Mouse (Mus musculus): Measurements from ENCODE around the gene Ywhah.
"Not testable (repeated sequence)": the region's sequence is repeated elsewhere in the genome, so short reads cannot be mapped to it uniquely, and the experiment has no call there.

The Ywhah gene

DNA sequence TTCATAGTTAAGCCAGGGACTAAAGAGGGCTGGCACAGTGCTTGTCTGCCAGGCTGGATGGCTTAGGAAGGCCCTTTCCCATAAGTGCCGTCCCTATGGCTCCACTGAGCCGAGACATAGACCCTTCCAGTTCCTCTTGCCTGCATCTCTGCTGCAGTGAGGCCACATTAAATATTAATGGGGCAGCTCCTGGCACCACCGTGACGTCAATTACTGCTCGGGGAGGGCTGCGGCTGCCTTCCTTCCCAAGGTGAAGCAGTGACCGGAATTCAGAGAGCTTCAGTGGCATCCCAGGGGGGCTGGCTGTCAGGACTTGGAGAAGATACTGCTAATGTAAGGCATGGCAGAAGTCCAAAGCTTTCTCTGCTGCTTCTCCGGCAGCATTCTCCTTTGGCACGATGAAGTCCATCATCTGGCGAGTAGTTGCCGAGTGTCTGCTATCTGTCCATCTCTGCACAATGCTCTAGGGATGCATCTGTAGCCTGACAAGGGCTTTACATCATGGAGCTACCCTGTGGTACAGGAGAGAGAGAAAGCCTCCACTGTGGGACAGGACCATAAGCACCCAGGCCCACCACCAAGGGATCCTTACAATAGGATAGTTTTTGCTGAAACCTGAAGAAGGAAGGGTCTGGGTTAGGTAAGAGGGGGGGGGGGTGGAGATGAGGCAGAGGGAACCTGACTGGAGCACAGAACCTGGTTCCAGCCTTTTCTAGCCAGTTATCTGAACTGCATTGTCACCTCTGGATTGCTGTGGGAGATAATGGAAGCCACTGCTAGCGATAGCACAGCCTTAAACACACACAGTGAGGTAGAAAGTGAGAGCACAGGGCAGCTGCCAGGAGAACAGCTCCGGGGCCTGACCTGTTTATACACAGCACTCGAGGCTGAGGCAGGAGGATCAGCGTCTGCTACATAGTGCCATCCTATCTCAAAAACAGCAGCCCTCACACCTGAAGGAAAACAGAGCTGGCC is 7.2 kb upstream of the Ywhah start:
- no peak for DNase-seq (ENCODE audit: low spot score)

DNA sequence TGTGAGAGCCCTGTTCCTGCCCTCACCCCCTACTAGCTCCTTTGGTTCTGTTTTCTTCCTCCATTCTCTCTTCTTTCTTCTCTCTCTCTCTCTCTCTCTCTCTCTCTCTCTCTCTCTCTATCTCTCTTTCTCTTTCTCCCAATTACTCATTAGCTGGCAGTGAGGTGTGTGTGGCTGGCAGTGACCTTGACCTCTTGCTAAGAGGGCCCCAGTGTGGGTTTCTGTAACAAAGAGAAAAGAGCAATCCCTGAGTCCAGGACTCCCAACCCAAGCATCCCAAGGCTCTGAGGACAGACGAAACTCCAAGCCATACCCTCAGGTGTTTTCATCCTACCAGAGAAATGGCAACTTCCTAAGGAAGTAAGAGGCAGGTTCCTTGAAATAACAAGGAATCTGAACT is 4.5 kb upstream of the Ywhah start:
- DNase-seq (ENCODE audit: low spot score) = no peak

DNA sequence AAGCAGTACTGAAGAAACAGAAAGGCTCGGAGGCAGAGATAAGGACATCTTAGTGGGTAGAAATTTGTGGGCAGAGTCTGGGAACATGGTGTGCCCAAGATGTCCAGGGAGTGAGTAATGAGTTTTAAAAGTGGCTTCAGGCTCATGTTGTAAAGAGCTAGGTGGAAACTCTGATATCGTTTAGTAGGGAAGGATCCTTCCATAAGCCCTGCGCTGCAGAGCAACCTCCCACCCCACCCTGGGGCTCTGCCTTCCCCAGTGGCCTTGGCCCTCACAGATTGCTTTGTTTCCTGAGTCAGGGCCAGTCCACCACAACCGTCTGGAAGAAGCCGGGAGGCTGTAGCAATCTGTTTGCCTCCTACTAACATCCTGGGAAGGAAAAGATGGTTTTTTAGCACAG is 3.0 kb upstream of the Ywhah start:
- no peak for DNase-seq (ENCODE audit: low spot score)

DNA sequence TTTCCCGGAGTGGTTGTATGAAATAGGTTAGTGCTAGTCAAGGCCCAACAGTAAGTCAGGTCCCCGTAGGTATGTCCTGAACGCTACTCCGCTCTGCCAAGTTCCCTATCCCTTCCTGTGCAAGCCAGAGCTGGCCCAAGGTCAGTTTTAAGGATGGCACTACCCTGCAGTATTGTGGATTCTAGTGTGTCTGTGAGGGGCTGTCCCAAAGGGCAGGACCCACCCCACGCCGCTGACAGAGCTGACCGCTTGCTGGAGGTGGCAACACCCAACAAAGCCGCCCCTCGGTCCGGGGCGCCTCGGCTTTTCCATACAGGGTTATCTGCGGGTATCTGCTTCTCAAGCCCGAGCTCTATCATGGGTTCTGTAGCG is 441 bp upstream of the Ywhah start:
- no peak for DNase-seq (ENCODE audit: low spot score)

DNA sequence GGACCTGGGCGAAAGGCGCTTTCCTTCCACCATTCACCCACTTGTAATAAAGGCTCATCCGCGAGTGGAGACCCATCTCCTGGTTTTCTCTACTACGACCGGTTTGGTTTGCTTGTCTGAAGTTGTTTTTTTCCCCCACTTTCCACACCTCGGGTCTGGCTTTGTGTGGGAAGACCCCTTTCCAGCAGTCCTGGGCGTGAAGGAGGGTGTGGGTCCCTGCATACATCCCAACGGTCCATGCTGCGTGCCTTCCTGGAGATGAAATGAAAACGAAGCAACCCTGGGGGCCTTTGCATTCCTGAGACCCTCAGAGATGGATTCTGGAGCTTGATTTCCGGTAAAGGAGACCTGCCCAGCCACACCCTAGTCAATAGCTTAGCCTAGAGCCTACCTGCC is 808 bp downstream of the Ywhah start:
- DNase-seq (ENCODE audit: low spot score) = peak; percentile 41

DNA sequence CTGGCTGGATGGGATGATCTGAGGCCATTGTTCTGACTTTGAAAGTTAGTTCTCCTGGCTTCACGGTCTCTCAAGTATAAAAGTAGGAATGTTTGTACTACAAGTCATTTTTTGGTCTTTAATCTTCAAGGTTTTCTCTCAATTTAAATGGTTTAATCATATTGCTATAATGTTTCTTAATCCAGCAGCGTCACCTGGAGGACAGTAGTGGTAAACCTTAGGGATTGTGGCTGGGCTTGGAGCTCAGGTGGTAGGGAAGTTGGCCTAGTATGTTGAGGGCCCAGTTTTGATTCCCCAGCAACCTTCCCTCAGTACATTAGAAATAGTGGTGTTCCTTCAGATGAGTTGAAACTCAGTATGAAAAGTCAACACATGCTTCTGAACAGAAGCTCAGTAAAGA is 3.0 kb downstream of the Ywhah start:
- DNase-seq (ENCODE audit: low spot score) = peak; percentile 45

DNA sequence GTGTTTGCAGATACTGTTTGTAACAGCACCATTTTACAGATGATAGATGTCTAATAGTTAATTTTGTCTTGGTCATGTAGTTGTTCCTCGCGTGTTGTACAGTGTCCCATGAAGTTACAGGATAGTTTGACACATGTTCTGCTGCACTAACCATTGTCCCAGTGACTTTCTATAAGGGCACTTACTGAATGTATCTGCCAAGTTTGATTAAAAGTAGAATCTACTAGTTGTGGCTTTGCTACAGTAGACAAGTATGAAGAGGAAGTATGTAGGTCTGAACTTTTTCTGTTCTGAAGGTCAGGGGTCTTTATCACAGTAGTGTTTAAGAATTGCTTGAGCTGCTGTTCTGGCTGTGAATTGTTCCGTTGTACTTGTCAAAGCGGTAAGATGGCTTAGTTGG is 4.7 kb downstream of the Ywhah start:
- DNase-seq (ENCODE audit: low spot score) = no peak

DNA sequence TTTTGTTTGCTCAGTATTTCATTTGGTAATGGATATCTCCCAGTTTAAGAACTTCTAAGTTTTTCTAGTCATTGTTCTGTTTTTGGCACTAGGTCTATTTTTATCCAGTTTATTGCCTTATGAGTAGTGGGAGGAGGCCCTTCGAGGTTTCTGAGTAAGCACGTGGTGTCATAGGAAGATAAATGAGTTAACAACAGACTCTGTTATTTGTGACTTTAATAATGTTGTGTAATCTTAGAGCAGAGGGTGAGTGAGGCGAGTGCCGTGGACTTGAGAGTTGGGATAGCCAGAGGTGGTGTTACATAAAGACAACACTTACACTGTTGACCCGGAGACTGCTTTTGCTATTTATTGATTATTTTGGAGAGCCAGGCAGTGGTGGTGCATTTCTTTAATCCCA is 5.9 kb downstream of the Ywhah start:
- DNase-seq (ENCODE audit: low spot score) = peak; percentile 88

DNA sequence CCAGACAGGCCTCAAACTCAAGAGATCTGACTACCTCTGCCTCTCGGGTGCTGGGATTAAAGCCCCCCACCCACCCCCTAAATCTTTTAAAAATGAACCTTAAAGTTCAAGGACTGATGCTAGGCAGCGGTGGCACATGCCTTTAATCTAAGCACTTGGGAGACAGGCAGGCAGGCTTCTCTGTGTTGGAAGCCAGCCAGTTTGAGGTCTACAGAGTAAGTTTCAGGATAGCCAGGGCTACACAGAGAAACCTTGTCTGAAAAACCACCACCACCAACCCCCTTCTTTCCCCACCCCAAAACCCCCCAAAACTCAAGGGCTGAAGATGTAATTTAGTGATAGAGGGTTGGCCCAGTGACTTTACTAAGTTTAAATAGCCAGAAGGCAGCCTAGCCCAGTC is 10.0 kb downstream of the Ywhah start:
- DNase-seq (ENCODE audit: low spot score) = no peak

DNA sequence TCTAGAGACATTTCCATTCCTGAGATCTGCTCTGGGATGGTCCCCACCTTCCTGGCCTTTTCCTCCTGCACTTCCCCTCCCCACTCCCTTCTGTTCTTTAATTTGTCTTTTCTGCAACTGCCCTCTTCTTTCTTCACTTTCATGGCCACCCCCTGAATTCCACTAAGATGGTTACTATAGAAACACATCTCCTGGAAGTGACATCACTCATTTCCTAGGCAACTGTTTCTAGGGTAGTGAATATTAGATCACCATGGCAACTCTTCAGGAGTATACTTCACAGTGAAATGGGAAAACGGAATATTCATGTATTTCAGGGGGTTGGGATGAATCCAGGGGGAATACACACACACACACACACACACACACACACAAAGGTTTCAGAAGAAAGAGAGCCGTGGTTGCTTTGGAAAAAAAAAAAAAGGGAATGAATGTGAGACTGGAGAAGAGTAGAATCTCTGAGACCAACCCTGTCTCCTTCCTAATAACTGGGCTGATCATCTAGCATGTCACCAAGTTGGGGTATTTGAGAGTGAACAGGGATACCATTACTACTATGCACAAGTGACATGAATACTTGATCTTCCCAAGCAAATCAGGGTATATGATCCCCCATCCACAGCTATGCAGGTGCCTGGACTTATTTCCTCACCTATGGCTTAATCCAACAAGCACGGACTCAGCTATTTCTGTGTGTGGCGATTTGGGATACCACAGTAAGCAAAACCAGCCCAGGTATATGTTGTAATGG is 12.0 kb downstream of the Ywhah start:
- no peak for DNase-seq (ENCODE audit: low spot score)

DNA sequence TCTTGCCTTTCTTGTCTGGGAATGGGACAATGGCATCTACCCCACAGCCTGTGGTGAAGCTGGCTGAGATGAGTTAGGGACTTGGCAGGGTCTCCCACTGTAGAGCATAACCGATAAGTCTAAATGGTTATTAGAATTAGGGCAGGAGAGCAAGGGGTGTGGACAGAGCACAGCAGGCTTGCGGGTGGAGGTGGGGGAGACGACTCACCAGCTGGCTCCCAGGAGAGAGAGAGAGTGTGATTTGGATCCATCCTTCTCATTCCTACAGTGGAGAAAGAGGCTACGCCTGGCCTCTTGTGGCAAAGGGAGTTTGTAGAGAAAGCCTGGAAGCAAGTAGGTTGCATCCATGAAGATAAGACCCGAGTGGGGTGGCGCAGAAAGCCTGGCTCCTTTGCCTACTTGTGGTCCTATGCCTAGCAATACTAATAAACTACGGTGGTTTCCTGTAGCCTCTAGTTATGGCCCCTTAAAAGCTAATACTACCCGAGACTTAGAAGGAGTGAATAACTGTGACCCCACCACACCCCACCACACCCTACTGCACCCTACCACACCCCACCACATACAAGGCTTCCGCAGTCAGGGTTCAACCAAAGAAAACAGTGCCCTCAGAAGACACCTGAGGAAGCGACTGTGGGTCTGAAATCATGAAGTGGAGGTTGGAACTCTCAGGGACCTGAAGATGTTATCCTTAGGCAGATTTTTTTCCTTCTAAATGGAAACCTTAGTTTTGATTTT is 13.6 kb downstream of the Ywhah start:
- DNase-seq (ENCODE audit: low spot score) = no peak

DNA sequence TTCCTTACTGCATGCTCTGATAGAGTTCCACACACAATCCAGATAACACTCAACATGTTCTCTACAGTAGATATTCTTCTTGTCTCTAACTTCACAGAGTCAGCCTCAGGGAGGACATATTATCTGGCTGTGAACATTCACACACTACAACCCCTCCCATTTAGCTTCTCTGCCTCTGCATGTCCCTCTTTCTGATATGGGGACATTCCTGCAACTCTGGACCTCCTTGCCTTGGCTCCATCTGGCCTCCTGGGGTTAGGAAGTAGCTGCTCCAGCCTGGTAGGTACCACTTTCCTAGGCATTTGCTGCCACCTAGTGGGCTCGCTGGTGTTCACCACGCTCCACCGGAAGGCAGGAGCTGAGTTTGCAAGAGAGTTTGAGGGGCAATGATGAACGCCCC is 14.5 kb downstream of the Ywhah start:
- DNase-seq (ENCODE audit: low spot score) = peak; percentile 91

DNA sequence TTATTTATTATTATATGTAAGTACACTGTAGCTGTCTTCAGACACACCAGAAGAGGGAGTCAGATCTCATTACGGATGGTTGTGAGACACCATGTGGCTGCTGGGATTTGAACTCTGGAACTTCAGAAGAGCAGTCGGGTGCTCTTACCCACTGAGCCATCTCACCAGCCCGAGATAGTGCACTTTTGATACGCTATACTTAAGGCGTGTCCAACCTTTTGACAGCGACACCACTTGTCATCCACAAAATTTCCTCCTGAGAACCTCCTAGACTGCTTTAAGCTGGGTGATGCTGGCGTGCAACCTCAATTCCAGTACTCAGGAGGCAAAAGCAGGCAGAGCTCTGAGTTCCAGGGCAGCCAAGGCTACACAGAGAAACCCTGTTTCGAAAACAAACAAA is 15.0 kb downstream of the Ywhah start:
- DNase-seq (ENCODE audit: low spot score) = not testable (repeated sequence)

DNA sequence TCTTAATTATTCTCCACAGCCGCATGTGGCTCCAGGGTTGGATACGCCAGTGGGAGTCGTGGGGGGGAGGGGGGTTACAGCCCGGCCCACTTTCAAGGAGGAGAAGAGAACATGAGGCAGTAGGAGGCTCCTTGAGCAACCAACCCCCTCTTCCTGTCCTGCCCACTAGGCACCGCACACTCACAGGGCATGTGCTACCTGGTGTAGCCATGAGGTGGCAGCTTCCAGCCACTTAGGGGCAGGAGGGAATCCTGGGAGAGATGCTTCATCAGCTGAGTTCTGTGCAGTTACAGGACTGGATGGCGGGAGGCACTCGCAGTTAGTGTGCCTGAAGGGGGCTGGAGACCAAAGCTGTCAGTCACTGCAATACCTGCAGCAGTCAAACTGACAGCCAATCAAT is 15.5 kb downstream of the Ywhah start:
- DNase-seq (ENCODE audit: low spot score) = no peak

DNA sequence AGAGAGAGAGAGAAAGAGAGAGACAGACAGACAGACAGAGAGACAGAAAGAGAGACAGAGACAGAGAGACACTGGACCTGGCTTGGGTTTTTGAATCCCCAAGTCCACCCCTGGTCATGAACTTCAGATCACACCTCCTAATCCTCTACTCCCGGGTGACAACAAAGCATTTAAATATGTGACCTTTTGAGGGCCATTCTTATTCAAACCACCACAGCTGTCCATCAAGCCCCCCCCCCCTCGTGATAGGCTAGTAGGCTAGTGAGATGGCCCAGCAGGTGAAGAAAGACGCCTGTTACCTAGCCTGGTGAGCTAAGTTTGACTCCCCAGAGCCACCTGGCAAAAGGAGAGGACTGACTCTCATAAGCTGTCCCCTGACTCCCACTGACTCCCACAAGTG is 16.3 kb downstream of the Ywhah start:
- no peak for DNase-seq (ENCODE audit: low spot score)

DNA sequence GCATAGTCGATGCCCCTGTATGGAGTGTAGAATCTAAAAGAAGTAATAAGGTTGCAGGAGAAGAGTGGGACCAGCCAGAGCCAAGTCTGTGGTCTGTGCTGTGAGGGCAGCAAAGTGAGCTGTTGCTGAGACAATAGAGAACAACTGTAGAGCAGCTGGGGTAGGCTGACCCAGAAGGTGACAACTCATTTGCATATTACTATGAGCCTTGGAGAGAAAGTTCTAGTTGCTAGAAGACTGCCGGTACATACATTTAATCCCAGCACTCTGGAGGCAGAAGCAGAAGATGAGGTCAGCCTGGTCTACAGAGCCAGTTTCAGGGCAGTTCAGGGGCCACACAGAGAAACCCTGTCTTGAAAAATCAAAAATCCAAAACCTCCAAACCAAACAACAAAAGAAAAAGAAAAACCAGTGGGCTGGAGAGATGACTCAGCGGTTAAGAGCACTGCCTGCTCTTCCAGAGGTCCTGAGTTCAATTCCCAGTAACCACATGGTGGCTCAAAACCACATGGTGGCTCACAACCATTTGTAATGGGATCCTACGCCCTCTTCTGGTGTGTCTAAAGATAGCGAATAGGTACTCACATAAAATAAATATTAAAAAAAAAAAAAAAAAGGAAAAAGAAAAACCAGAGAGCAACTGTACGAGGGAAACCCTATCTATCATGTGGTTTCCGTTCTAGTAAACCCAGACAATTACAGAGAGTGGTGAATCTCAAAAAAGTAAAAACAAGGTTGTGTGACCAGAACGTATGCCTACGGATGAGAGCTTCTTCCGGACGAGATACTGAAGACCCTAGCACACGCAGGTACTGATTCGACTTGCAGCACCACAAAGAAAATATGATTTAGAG is 20.3 kb downstream of the Ywhah start:
- DNase-seq (ENCODE audit: low spot score) = no peak

DNA sequence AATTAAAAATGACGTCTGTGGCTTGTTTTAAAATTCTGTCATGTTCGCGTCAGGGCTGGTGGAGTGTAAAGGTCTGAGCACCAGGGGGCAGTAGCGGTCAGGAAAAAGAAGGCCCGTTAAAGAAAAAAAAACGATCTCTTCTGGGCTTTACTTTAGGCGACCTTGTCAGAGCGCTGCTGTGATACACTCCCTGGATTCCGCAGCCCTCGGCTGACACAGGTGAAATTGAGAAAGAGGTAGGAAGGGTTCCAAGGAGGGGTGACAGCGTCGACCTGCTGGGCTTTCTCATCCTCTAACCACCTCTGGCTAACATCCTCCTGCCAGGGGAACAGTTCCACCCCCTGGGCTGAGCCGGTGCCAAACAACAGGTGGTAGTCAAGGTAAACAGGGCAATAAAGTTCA is 20.9 kb downstream of the Ywhah start:
- peak; percentile 87 for DNase-seq (ENCODE audit: low spot score)

DNA sequence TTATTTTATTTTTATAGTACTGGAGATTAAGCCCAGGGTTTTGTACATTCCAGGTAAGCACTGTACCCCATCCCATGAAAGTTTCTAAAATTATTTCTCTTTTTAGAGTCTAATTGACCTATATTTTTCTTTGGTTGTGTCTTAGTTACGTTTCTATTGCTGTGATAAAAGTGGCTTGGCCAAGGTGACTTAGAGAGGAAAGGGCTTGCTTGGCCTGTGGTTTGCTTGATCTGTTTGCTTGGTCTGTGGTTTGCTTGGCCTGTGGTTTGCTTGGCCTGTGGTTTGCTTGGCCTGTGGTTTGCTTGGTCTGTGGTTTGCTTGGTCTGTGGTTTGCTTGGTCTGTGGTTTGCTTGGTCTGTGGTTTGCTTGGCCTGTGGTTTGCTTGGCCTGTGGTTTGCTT is 22.1 kb downstream of the Ywhah start:
- not testable (repeated sequence) for DNase-seq (ENCODE audit: low spot score)

DNA sequence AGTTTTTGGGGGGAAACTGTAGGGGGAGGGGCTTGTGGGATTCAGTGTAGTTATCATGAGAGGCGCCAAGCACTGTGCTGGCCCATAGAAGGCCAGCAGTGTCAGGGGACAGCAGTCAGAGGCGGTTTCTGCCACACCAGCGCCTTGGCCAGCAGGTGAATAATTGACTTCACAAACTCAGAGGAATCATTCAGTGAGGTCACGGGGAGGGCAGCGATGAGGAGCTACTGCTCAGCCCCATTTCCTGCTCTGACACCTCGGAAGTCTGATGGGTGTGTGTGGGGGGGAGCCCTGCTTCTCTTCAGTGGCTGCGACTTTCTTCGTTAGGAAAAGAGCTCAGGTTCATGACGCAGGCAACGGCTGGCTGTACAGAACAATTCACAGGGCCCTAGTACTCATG is 24.8 kb downstream of the Ywhah start:
- DNase-seq (ENCODE audit: low spot score) = no peak

DNA sequence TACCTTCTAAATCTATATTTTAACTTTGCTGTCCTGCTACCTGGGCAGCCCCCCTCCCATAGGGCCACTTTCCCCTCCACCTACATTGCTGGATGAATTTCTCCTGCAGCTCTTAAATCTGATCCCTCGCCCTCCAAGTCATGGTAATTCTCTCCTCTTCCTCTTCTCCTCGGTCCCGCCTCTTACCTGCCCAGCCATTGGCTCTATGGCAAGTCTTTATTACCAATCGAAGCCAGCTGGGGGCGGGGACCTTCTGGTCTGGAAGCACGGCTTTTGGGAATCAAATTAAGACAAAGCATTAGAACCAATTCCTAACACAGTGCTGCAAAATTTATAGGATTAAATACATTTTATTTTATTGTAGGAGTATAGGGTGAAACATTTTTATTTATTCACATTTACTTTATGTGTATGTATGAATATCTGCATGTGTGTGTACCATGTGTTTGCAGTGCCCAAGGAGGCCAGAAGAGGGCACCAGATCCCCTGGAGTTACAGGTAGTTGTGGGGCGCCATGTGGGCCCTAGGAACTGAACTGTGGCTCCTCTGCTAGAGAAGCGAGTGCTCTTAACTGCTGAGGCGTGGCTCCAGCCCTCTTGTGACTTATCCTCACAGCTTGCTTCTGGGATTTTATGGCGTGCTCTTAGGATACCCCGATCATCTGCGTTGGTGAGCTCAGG is 26.2 kb downstream of the Ywhah start:
- no peak for DNase-seq (ENCODE audit: low spot score)

DNA sequence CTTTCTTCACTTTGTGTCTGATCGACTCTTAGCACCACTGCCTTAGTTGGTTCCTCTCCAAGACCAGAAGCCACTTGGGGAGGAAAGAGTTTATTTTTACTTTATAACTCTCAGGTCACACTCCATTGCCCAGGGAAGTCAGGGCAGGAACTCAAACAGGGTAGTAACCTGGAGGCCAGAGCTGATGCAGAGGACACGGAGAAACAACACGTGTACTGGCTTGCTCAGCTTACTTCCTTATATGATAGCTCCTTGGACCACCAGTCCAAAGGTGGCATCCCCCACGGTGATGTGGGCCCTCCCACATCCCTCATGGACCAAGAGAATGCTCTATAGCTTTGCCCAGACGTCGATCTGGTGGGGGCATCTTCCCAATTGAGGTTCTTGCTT is 26.7 kb downstream of the Ywhah start:
- DNase-seq (ENCODE audit: low spot score) = no peak
